Mouse (Mus musculus) layer of hippocampus, adult 18-20 months (tissue): ENCODE measurements around the gene Bpi. TPM values are rescaled to one million over a fixed set of nuclear protein-coding genes. Genes with fewer than 3 reads are reported as not detected.
A peak's percentile ranks its signal among the peaks of the same experiment; 100 is the strongest.

Experiments
- DNase-seq, 2 experiments: peaks; one replicate each; pipeline ENCODE4 v3.0.0; 2022; ENCODE audit warnings: low spot score in 2 of 2
- long read RNA-seq: library from polyadenylated mRNA; stranded (forward); transcript quantifications from one replicate; pipeline ENCODE4 v2.0.0, GENCODE M21; 2021
- total RNA-seq, 2 experiments: library from RNA; stranded (reverse); gene quantifications; 2 replicates each; pipeline ENCODE4 v1.2.3; 2021

Bpi gene
- not detected for total RNA-seq
- long read RNA-seq: 0 reads

- DNase-seq: no peak
Observed at GRCm38 (mm10) chr2:158258005-158258418, at the start of gene Bpi. TSS of gene Bpi (plus strand) at chr2:158258094.

- no peak for DNase-seq
Observed at GRCm38 (mm10) chr2:158209776-158210175, 48.1 kb upstream of the Bpi start.

DNA sequence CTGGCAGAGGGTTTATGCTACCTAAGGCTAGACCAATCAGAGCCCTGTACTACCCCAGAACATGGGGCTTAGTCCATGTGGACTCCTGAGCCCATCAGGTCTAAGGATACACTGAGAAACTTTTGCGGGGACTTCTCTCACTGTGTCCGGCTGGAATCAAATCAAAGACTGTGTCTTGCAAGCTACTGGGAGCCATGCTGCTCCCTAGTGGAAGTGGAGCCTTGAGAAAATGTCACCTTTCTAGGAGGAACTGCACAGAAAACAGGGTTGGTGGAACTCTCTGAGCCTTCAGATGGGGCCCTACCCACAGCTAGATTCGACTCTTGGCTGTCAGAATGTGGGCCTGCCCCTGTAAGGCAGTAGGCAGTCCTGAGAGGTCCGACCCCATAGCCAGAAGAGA is 47.4 kb upstream of the Bpi start:
- DNase-seq: peak in 1 of 2 experiments; percentile 47

- no peak for DNase-seq
Observed at GRCm38 (mm10) chr2:158210958-158211357, 46.9 kb upstream of the Bpi start.

DNA sequence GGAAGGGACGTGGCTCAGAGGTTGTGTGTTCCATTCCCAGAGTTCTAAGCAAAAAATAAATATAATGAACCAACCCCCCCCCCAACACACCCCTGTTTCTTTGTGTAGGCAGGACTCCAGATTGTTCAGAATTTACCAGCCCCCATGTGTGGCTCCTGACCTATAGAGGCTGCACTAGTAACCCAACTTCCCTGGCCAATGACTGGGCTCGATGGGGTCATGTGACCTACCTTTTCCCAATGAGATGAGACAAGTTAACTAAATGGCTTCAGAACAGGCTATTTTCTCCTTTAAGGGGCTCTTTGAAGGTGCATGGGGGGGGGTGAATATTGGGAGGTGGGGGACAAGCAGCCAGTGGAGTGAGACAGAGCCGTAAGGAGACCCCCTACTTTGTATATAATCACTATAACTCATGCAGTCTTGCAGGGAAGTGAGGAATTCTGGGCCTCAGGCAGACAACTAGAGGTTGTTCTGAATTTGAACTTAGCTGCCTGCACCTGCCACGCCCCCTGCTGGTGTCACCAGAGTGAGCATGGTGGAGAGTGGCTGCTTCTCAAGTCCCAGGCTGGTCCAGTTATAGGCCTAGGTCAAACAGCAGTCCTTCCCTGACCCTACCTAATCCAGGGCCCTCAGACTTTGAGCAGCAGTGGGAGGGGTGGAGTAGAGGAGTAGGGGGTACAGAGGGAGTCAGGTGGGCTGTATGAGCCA is 46.0 kb upstream of the Bpi start:
- no peak for DNase-seq

- no peak for DNase-seq
Observed at GRCm38 (mm10) chr2:158215283-158216117, 42.4 kb upstream of the Bpi start.

GRCm38 (mm10) chr2:158216510-158216909 is 41.4 kb upstream of the Bpi start:
- no peak for DNase-seq

DNA sequence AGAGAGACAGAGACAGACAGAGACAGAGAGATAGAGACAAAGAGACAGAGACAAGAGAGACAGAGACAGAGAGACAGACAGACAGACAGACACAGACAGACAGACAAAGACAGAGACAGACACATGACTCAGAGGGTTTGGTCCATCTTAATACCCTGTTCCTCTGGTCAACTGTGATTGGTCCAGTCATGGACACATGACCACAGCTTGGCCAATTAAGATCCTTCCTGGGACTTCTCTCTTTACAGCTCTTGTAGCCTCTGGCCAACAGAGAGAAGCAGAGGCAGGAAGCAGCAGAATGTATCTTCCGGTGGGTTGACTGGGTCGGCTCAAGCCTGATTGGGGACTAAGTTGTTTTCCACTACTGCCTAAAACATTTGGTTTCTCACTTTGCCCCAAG is 38.3 kb upstream of the Bpi start:
- no peak for DNase-seq

GRCm38 (mm10) chr2:158221446-158222084 is 36.3 kb upstream of the Bpi start:
- DNase-seq: no peak

DNA sequence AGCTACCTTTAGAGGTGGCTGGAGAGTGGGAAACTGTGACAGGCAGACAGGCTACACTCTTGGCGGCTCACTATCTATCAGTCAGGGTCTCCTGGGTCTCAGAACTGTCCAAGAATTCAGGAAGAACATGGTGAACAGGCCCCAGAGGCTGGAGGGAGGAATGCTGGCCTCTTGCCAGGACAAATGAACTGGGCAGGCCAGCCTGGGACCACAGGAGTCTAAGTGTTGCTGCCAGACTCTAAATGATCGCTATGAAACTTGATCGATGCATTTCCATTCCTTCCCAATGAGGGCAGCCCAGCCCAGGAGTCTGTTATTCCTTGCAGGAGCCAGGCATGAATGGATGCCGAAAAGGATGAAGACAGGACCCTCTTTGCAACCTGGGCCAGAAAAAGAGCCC is 35.2 kb upstream of the Bpi start:
- no peak for DNase-seq

- DNase-seq: no peak
Observed at GRCm38 (mm10) chr2:158223497-158223896, 34.4 kb upstream of the Bpi start.

DNA sequence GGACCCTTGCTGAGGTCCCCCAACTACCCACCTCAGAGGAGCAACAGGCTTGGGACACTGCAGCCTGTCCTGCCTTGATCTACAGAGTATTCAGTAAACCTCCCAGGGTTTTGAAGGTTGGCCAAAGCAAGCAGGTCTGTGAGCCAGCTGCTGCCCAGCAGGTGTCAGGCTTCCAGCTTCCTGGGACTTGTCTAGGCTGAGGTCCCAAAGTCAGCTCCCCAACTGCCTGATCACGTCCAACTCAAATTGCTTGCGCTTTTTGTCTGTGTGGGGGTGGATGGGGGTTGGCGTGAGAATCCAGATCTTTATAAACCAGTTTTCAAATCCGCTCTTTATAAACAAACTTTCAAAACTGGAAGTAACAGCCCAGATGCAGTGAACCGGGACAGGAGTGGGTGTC is 32.6 kb upstream of the Bpi start:
- DNase-seq: no peak

- no peak for DNase-seq
Observed at GRCm38 (mm10) chr2:158228670-158229502, 29.0 kb upstream of the Bpi start, which contains the start of gene D630003M21Rik. TSS of gene D630003M21Rik (minus strand) at chr2:158229222.

DNA sequence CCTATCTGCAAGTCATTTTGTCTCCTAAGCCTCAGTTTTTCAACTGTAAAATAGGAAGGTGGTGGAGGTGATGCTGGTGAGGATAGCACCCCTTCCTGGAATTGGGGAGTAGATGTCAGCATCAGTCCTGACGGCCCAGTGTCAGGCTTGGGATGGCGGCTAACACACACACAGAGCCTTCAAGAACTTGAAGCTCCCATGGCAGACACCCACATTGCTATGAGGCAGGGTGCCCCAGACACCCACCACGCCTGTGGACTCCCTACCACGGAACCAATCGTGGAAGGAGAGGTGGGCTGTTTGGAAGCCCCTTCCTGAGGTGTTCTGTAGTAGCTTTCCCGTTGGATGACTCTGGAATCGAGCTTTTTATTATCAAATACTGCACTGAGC is 28.4 kb upstream of the Bpi start:
- DNase-seq: no peak

DNA sequence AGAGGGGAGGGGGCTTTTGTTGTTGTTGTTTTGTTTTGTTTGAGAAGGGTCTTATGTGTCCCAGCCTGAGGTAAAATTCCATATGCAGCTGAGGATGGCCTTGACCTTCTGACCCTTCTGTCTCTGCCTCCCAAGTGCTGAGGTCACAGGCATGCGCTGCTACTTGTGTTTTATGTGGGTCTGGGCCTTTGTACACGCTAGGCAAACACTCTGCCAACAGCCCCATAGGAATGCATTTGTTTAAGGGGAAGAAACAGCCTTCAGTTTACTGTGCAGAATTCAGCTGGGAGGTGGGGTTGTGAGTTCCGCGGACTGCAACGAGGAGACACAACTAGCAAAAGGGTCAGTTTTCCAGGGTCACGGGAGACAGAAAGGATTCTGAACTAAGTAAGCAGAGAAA is 27.3 kb upstream of the Bpi start:
- DNase-seq: no peak

- DNase-seq: no peak
Observed at GRCm38 (mm10) chr2:158231071-158231470, 26.8 kb upstream of the Bpi start.

DNA sequence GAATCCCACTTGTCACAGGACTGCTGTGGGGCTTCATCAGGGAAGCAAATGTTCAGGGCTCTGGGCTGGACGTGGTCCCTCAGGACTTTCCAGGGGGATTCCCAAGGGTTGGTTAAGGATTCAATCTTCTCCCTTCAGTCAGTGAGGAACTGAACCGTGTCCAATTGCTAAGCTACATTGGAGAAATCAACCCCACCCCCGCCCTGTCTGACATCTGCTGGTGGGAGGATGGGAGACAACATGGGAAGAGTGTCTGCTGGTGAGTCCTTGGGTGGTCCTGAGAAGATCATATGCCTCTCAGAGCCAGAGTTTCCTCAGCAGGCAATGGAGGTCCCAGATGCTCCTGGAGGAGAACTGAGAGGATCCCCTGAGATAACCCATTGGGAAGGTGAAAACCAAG is 25.5 kb upstream of the Bpi start:
- DNase-seq: no peak

GRCm38 (mm10) chr2:158233106-158233505 is 24.8 kb upstream of the Bpi start:
- no peak for DNase-seq

- no peak for DNase-seq
Observed at GRCm38 (mm10) chr2:158236698-158237097, 21.2 kb upstream of the Bpi start.

GRCm38 (mm10) chr2:158238101-158238500 is 19.8 kb upstream of the Bpi start:
- no peak for DNase-seq

DNA sequence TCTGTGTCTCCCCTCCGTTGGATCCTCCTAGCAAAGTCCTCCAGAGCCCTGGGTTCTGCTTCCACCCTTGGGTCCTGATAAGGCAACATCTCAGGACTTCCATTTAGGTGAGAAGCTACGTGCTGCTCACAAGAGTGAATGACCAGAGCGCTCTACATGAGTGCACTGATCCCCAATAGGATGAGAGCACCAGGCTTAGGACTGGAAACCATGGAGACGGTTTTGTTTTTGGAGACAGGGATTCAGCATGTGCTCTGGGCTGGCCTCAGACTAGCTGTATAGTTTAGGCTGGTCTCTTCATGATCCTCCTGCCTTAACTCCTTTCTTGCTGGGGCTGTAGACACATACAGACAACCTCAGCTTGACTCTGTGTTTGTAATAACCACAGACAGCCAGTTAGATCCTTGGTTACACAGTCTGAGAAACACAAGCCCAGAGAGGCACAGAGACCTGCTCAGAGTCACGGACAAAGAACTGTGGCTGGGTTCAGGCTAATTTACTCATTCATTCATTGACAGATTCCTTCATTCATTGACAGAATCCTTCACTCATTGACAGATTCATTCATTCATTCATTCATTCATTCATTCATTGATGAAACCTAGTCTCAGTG is 16.7 kb upstream of the Bpi start:
- DNase-seq: no peak
